Mouse (Mus musculus): Measurements from ENCODE around the gene Nubpl. TPM values are rescaled to one million over a fixed set of nuclear protein-coding genes. Genes with fewer than 3 reads are reported as not detected.

Gene Nubpl
- polyA plus RNA-seq, 1 experiment from 2014 or later: 17.8 TPM

DNA sequence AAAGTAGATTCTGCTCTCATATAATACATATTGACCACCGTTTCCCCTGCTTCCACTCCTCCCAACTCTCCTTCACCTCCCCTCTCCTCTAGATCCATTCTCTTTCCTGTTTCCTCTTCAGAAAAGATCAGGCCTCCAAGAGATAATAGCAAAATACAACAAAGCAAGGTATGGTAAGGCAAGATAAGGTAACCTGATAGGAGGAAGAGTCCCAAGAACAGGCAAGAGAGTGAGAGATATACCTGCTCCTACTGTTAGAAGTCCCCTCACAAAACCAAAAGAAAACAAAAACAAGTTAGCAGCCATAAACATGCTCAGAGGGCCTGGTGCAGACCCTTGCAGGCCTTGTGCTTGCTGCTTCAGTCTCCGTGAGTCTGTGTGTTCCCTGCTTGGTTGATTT, 49.1 kb downstream of the Nubpl start:
- ATAC-seq (ENCODE audit: insufficient number of reproducible peaks, low FRiP score, low TSS enrichment, low read depth) (no peak), DNase-seq (ENCODE audit: low spot score) (no peak)
- WGBS: 84% methylated on average over 2 of the region's 2 CpGs
- no peaks in the 10 kb centered on the region for H3K9me3 ChIP-seq (ENCODE audit: control insufficient read depth, low read length)
- H3K36me3 ChIP-seq (ENCODE audit: control insufficient read depth, insufficient read depth, low read length): no peaks in the 10 kb centered on the region
- no peaks in the 10 kb centered on the region for H3K27me3 ChIP-seq (ENCODE audit: control insufficient read depth, insufficient read depth, low read length)
- H3K4me2 ChIP-seq (ENCODE audit: low read depth, severe bottlenecking): no peak overlapping the region
- no peak overlapping the region for H3K4me3 ChIP-seq (ENCODE audit: low read depth, low read length)
- no peak overlapping the region for H3K27ac ChIP-seq (replicated peaks; ENCODE audit: low read depth, low read length)
- no peaks in the 10 kb centered on the region for H3K4me1 ChIP-seq (ENCODE audit: control insufficient read depth, insufficient read depth, low read length)
- H3K9ac ChIP-seq (ENCODE audit: low read length): no peak overlapping the region

DNA sequence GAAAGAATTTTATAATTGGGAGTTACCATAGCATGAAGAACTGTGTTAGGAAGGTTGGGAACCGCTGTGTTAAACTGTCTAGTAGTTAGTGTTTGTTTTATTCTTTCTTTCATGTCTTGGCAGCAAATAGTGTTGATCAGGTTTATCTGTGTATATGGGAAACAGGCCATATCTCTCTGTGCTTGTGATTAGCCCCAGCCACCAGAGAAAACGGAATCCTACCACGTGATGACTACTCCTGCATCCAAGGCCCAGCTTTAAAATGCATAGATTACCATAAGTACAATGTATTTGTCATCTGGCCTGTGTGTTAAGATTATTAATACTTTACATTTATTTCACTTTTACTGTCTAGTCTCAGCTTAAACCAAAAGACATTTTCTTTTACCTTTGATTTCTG, 51.9 kb downstream of the Nubpl start:
- 90% methylated on average over 3 of the region's 3 CpGs for WGBS
- Histone ChIP-seq H3K9ac (ENCODE audit: low read length) (no peak overlapping the region), H3K4me1 (ENCODE audit: control insufficient read depth, insufficient read depth, low read length) (no peaks in the 10 kb centered on the region), H3K27me3 (ENCODE audit: control insufficient read depth, insufficient read depth, low read length) (no peaks in the 10 kb centered on the region), H3K27ac (replicated peaks; ENCODE audit: low read depth, low read length) (no peak overlapping the region), H3K4me2 (ENCODE audit: low read depth, severe bottlenecking) (no peak overlapping the region), H3K9me3 (ENCODE audit: control insufficient read depth, low read length) (no peaks in the 10 kb centered on the region), H3K4me3 (ENCODE audit: low read depth, low read length) (no peak overlapping the region), H3K36me3 (ENCODE audit: control insufficient read depth, insufficient read depth, low read length) (no peaks in the 10 kb centered on the region)
- no peak for ATAC-seq (ENCODE audit: insufficient number of reproducible peaks, low FRiP score, low TSS enrichment, low read depth)
- DNase-seq (ENCODE audit: low spot score): no peak

DNA sequence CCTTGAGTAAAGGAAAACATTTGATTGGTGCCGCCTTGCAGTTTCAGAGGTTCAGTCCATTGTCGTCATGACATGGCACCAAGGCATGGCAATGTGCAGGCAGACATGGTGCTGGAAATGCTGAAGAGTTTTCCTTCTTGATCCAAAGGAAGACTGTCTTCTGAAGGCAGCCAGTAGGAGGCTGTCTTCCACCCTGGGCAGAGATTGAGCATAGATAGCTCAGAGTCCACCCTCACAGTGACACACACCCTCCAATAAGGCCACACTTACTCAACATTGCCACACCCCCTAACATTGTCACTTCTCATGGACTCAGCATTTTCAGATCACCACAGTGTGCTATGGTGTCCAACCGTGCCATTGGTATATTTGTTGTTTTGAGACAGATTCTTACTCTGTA, 54.5 kb downstream of the Nubpl start:
- ATAC-seq (ENCODE audit: insufficient number of reproducible peaks, low FRiP score, low TSS enrichment, low read depth) (no peak), DNase-seq (ENCODE audit: low spot score) (no peak)
- H3K4me3 ChIP-seq (ENCODE audit: low read depth, low read length): no peak overlapping the region
- no peak overlapping the region for H3K9ac ChIP-seq (ENCODE audit: low read length)
- no peak overlapping the region for H3K4me2 ChIP-seq (ENCODE audit: low read depth, severe bottlenecking)
- H3K27ac ChIP-seq (replicated peaks; ENCODE audit: low read depth, low read length): no peak overlapping the region
- H3K36me3 ChIP-seq (ENCODE audit: control insufficient read depth, insufficient read depth, low read length): no peaks in the 10 kb centered on the region
- no peaks in the 10 kb centered on the region for H3K27me3 ChIP-seq (ENCODE audit: control insufficient read depth, insufficient read depth, low read length)
- 92% methylated on average over 3 of the region's 3 CpGs for WGBS
- no peaks in the 10 kb centered on the region for H3K9me3 ChIP-seq (ENCODE audit: control insufficient read depth, low read length)
- H3K4me1 ChIP-seq (ENCODE audit: control insufficient read depth, insufficient read depth, low read length): no peaks in the 10 kb centered on the region

GRCm38 (mm10) chr12:52154906-52155305, 57.4 kb downstream of the Nubpl start:
- H3K27me3 ChIP-seq (ENCODE audit: control insufficient read depth, insufficient read depth, low read length): no peaks in the 10 kb centered on the region
- no peaks in the 10 kb centered on the region for H3K9me3 ChIP-seq (ENCODE audit: control insufficient read depth, low read length)
- no peak for ATAC-seq (ENCODE audit: insufficient number of reproducible peaks, low FRiP score, low TSS enrichment, low read depth)
- H3K4me1 ChIP-seq (ENCODE audit: control insufficient read depth, insufficient read depth, low read length): no peaks in the 10 kb centered on the region
- H3K4me3 ChIP-seq (ENCODE audit: low read depth, low read length): no peak overlapping the region
- no peak overlapping the region for H3K27ac ChIP-seq (replicated peaks; ENCODE audit: low read depth, low read length)
- DNase-seq (ENCODE audit: low spot score): no peak
- no peaks in the 10 kb centered on the region for H3K36me3 ChIP-seq (ENCODE audit: control insufficient read depth, insufficient read depth, low read length)
- 92% methylated on average over 4 of the region's 4 CpGs for WGBS
- no peak overlapping the region for H3K4me2 ChIP-seq (ENCODE audit: low read depth, severe bottlenecking)
- no peak overlapping the region for H3K9ac ChIP-seq (ENCODE audit: low read length)

DNA sequence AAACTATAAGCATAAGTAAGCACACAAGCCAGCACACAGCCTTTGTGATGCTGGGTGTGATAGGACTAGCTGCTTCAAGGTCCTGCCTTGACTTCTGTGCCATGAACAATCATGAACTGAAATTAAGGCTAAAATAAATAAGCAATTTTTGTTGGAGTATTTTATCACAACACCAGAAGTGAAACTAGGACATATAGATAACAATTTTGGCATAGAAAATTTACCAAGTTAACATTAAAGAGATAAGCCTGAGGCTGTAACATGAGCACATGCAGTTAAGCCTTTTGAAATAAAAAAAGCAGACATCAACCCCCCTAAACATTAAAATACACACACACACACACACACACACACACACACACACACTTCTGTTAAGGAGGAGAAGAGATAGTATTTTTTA, 66.9 kb downstream of the Nubpl start:
- no peaks in the 10 kb centered on the region for H3K4me1 ChIP-seq (ENCODE audit: control insufficient read depth, insufficient read depth, low read length)
- DNase-seq (ENCODE audit: low spot score) (no peak), ATAC-seq (ENCODE audit: insufficient number of reproducible peaks, low FRiP score, low TSS enrichment, low read depth) (no peak)
- no peaks in the 10 kb centered on the region for H3K9me3 ChIP-seq (ENCODE audit: control insufficient read depth, low read length)
- no peak overlapping the region for H3K27ac ChIP-seq (replicated peaks; ENCODE audit: low read depth, low read length)
- H3K9ac ChIP-seq (ENCODE audit: low read length): no peak overlapping the region
- no peaks in the 10 kb centered on the region for H3K27me3 ChIP-seq (ENCODE audit: control insufficient read depth, insufficient read depth, low read length)
- no peaks in the 10 kb centered on the region for H3K36me3 ChIP-seq (ENCODE audit: control insufficient read depth, insufficient read depth, low read length)
- no peak overlapping the region for H3K4me2 ChIP-seq (ENCODE audit: low read depth, severe bottlenecking)
- H3K4me3 ChIP-seq (ENCODE audit: low read depth, low read length): no peak overlapping the region

DNA sequence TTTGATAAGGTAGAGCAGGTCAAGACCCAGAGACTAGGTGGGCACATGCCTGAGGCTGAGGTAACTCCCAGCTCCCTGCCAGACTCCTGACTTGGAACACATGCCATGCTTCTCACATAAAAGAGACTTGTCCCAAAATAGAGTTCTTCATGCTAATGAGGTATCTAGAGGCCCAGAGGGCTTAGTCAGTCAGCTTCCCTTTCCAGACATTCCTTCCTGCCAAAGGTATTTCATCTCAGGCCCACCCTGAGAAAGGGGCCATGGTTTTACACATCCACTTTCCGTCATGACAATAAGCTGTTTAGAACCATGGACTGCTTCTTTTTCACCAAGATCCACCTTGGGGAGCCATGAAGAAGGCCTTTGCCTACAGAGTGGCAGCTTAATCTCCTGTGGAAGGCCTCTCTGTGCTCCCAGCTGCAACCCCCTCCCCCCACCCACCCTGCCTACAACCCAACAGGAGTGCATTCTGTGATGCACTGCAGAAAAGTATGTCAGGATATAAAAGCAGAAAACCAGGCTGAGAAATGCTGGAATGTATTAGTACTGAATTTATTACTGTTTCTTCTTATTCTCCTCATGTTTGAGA, 88.8 kb downstream of the Nubpl start:
- H3K4me1 ChIP-seq (ENCODE audit: control insufficient read depth, insufficient read depth, low read length): peaks cover 6% of the 10 kb centered on the region; the same call in 1 of the 2 replicates
- DNase-seq (ENCODE audit: low spot score) (no peak), ATAC-seq (ENCODE audit: insufficient number of reproducible peaks, low FRiP score, low TSS enrichment, low read depth) (no peak)
- H3K27ac ChIP-seq (replicated peaks; ENCODE audit: low read depth, low read length): no peak overlapping the region
- no peak overlapping the region for H3K4me2 ChIP-seq (ENCODE audit: low read depth, severe bottlenecking)
- H3K9me3 ChIP-seq (ENCODE audit: control insufficient read depth, low read length): no peaks in the 10 kb centered on the region
- no peak overlapping the region for H3K9ac ChIP-seq (ENCODE audit: low read length)
- H3K4me3 ChIP-seq (ENCODE audit: low read depth, low read length): no peak overlapping the region
- H3K27me3 ChIP-seq (ENCODE audit: control insufficient read depth, insufficient read depth, low read length): no peaks in the 10 kb centered on the region
- no peaks in the 10 kb centered on the region for H3K36me3 ChIP-seq (ENCODE audit: control insufficient read depth, insufficient read depth, low read length)
- 59% methylated on average over 1 of the region's 1 CpGs for WGBS

GRCm38 (mm10) chr12:52186963-52187590, 89.5 kb downstream of the Nubpl start:
- no peak for ATAC-seq (ENCODE audit: insufficient number of reproducible peaks, low FRiP score, low TSS enrichment, low read depth)
- no peak overlapping the region for H3K27ac ChIP-seq (replicated peaks; ENCODE audit: low read depth, low read length)

DNA sequence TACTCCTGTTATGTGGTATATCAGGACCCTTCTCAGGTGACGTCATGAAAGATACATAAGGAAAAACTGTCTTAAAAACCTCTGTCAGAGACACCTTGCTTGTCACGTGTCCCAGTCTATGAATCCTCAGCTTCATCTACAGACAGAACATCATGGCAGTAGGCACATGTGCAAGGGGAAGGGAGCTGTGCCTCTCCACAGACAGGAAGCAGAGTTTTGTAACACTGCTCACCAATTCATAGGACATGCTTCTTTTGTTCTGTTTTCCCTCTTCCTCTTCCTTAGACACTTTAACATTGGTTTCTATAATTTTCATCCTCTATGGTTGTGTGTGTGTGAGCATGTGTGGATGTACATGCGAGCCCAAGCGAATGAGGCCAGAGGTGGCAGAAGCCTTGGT, 100.9 kb downstream of the Nubpl start:
- H3K27me3 ChIP-seq (ENCODE audit: control insufficient read depth, insufficient read depth, low read length): no peaks in the 10 kb centered on the region
- no peaks in the 10 kb centered on the region for H3K9me3 ChIP-seq (ENCODE audit: control insufficient read depth, low read length)
- no peaks in the 10 kb centered on the region for H3K4me1 ChIP-seq (ENCODE audit: control insufficient read depth, insufficient read depth, low read length)
- DNase-seq (ENCODE audit: low spot score) (no peak), ATAC-seq (ENCODE audit: insufficient number of reproducible peaks, low FRiP score, low TSS enrichment, low read depth) (no peak)
- WGBS: 79% methylated on average over 4 of the region's 4 CpGs
- no peak overlapping the region for H3K4me2 ChIP-seq (ENCODE audit: low read depth, severe bottlenecking)
- no peaks in the 10 kb centered on the region for H3K36me3 ChIP-seq (ENCODE audit: control insufficient read depth, insufficient read depth, low read length)
- no peak overlapping the region for H3K9ac ChIP-seq (ENCODE audit: low read length)
- no peak overlapping the region for H3K4me3 ChIP-seq (ENCODE audit: low read depth, low read length)
- H3K27ac ChIP-seq (replicated peaks; ENCODE audit: low read depth, low read length): no peak overlapping the region

More at GRCm38 (mm10) chr12:52186963-52187590, 89.5 kb downstream of the Nubpl start:
- H3K9ac ChIP-seq (ENCODE audit: low read length): no peak overlapping the region
- no peak for DNase-seq (ENCODE audit: low spot score)
- peaks cover 6% of the 10 kb centered on the region; the same call in 1 of the 2 replicates for H3K4me1 ChIP-seq (ENCODE audit: control insufficient read depth, insufficient read depth, low read length)
- WGBS: 59% methylated on average over 5 of the region's 5 CpGs
- H3K9me3 ChIP-seq (ENCODE audit: control insufficient read depth, low read length): no peaks in the 10 kb centered on the region
- H3K27me3 ChIP-seq (ENCODE audit: control insufficient read depth, insufficient read depth, low read length): no peaks in the 10 kb centered on the region
- H3K36me3 ChIP-seq (ENCODE audit: control insufficient read depth, insufficient read depth, low read length): no peaks in the 10 kb centered on the region
- H3K4me2 ChIP-seq (ENCODE audit: low read depth, severe bottlenecking): no peak overlapping the region
- no peak overlapping the region for H3K4me3 ChIP-seq (ENCODE audit: low read depth, low read length)

DNA sequence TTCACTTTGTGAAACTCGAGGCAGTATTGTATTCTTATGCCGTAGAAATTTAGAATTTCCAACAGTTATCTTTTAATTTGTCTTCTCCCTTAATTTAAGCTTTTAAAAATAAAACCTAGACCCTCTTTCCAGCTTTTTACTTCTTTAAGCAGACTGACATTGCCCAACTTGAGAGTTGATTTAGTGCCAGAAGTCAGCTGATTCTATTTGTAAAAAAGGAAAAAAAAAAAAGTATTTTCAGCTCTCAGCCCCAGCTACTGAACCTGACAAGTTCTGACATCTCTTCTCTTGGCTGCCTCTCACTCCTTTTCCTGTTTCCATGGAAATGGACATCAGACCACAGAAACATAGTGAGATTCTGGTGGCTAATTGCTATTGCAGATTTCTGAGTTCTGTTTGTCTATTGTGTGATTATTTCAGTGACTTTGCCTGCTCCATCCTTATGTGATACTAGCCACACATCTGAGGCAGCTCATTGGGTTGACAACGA, 111.6 kb downstream of the Nubpl start:
- no peak for ATAC-seq (ENCODE audit: insufficient number of reproducible peaks, low FRiP score, low TSS enrichment, low read depth)

More for the DNA sequence above, 111.6 kb downstream of the Nubpl start:
- no peak for DNase-seq (ENCODE audit: low spot score)
- H3K9ac ChIP-seq (ENCODE audit: low read length): no peak overlapping the region
- no peaks in the 10 kb centered on the region for H3K9me3 ChIP-seq (ENCODE audit: control insufficient read depth, low read length)
- H3K4me2 ChIP-seq (ENCODE audit: low read depth, severe bottlenecking): no peak overlapping the region
- no peaks in the 10 kb centered on the region for H3K27me3 ChIP-seq (ENCODE audit: control insufficient read depth, insufficient read depth, low read length)
- 86% methylated on average over 3 of the region's 3 CpGs for WGBS
- H3K4me1 ChIP-seq (ENCODE audit: control insufficient read depth, insufficient read depth, low read length): no peaks in the 10 kb centered on the region
- H3K27ac ChIP-seq (replicated peaks; ENCODE audit: low read depth, low read length): no peak overlapping the region
- H3K4me3 ChIP-seq (ENCODE audit: low read depth, low read length): no peak overlapping the region
- no peaks in the 10 kb centered on the region for H3K36me3 ChIP-seq (ENCODE audit: control insufficient read depth, insufficient read depth, low read length)

All from limb, embryonic 11.5 days (tissue).